Comparison of ENCODE assay signal across 8 mouse cellular contexts in the genomic region with DNA sequence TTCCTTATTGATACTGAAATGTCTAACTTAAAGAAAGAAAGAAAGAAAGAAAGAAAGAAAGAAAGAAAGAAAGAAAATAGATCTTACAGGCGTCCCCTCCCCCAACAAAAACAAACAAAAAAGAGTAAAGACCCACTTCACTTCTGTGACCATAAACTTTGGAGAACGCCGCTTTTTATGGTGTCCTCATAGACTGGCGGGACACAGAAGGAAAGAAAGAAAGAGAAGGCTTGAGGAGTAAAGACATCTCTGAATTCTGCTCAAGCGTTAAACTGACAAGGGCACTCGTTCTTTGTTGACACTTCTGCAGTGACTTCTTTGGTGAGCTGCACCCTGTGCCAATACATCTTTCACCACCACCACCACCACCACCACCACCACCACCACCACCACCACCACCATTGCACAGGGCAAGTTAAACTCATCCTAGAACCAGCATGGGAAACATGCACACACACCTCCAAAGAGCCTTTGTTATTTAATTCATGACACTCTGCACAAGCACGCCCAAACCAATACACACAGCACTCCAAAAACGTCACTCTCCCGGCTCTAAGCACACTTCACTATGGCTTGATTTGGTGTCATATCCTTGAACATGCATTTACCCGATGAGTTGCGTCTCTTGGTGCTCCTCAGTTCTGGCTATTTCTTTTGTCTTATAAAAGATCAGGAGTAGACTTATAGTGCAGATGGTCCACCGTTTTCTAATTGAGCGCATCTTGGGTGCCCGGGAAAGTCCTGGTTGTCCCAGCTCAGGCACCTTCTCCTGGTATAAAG. TPM values are rescaled to one million over a fixed set of nuclear protein-coding genes. Genes with fewer than 3 reads are reported as not detected.
DNase-seq lines count a peak whose midpoint lies in the region; ATAC-seq lines count a peak whose summit lies in the region.

No protein-coding gene starts in this region.

- WGBS in heart, embryonic 11.5 days (ENCODE audit: insufficient replicate concordance), result 3% methylated on average over 14 of the region's 14 CpGs
- WGBS in liver, embryonic 13.5 days (ENCODE audit: insufficient replicate concordance), result 2% methylated on average over 14 of the region's 14 CpGs
- 1% methylated on average over 14 of the region's 14 CpGs for WGBS in stomach, embryonic 14.5 days

- DNase-seq in brain, adult 2 months (ENCODE audit: low read depth, low spot score), result peak; percentile 26
- DNase-seq in liver, embryonic 13.5 days, result no peak
- no peak for DNase-seq in cerebellum, adult 9-11 months
- DNase-seq in c-Kit-positive CD71-positive TER-119-positive erythroid progenitor cells, embryonic 14.5 days (ENCODE audit: low spot score), result no peak

- no peak overlapping the region for H3K27ac ChIP-seq in heart, embryonic 11.5 days (ENCODE audit: low read depth, low read length)
- no peak overlapping the region for H3K27ac ChIP-seq in liver, embryonic 13.5 days
- H3K27ac ChIP-seq in stomach, embryonic 14.5 days (ENCODE audit: low read length), result no peak overlapping the region

- peak overlapping the region; percentile 94 for H3K4me3 ChIP-seq in megakaryocyte, embryonic 14.5 days (replicated peaks)
- H3K4me3 ChIP-seq in heart, embryonic 11.5 days (ENCODE audit: low read depth, low read length), result peak overlapping the region; percentile 47
- peak overlapping the region; percentile 59 for H3K4me3 ChIP-seq in liver, embryonic 13.5 days (replicated peaks)
- H3K4me3 ChIP-seq in stomach, embryonic 14.5 days (ENCODE audit: low read depth, low read length), result peak overlapping the region; percentile 49

- no peaks in the 10 kb centered on the region for H3K36me3 ChIP-seq in megakaryocyte, embryonic 14.5 days (replicated peaks; ENCODE audit: low read length)
- H3K36me3 ChIP-seq in heart, embryonic 11.5 days (ENCODE audit: control insufficient read depth, insufficient read depth, low read length), result no peaks in the 10 kb centered on the region
- no peaks in the 10 kb centered on the region for H3K36me3 ChIP-seq in liver, embryonic 13.5 days
- H3K36me3 ChIP-seq in stomach, embryonic 14.5 days (ENCODE audit: control insufficient read depth, insufficient read depth, low read length), result no peaks in the 10 kb centered on the region

- peaks cover 41% of the 10 kb centered on the region for H3K4me1 ChIP-seq in megakaryocyte, embryonic 14.5 days
- peaks cover 4% of the 10 kb centered on the region; the same call in 1 of the 2 replicates for H3K4me1 ChIP-seq in heart, embryonic 11.5 days (ENCODE audit: control insufficient read depth, insufficient read depth, low read length)
- peaks cover 17% of the 10 kb centered on the region; the same call in 1 of the 2 replicates for H3K4me1 ChIP-seq in liver, embryonic 13.5 days (replicated peaks)
- H3K4me1 ChIP-seq in stomach, embryonic 14.5 days (ENCODE audit: control insufficient read depth, insufficient read depth, low read length), result no peaks in the 10 kb centered on the region

- no peak for ATAC-seq in megakaryocyte, adult 5-6 weeks (ENCODE audit: poor library complexity, severe bottlenecking)
- ATAC-seq in heart, embryonic 11.5 days (replicated peaks; ENCODE audit: insufficient number of reproducible peaks, low FRiP score, low TSS enrichment), result 0 out of 2 replicates have a peak, but pooled peaks have one; percentile 11
- no peak for ATAC-seq in liver, embryonic 13.5 days (ENCODE audit: low read depth)
- no peak for ATAC-seq in stomach, embryonic 14.5 days (ENCODE audit: insufficient number of reproducible peaks, insufficient read depth, low FRiP score, low read depth)

- H3K9ac ChIP-seq in heart, embryonic 11.5 days (ENCODE audit: low read depth, low read length), result no peak overlapping the region
- peak overlapping the region; percentile 14 for H3K9ac ChIP-seq in liver, embryonic 13.5 days
- H3K9ac ChIP-seq in stomach, embryonic 14.5 days (replicated peaks; ENCODE audit: low read depth, low read length), result no peak overlapping the region

- peak overlapping the region; percentile 91 for H3K4me2 ChIP-seq in heart, embryonic 11.5 days
- H3K4me2 ChIP-seq in liver, embryonic 13.5 days, result peak overlapping the region; percentile 77
- peak overlapping the region; percentile 92 for H3K4me2 ChIP-seq in stomach, embryonic 14.5 days (replicated peaks; ENCODE audit: low read depth, low read length)

- peaks cover 36% of the 10 kb centered on the region for H3K27me3 ChIP-seq in megakaryocyte, embryonic 14.5 days (replicated peaks)
- peaks cover 17% of the 10 kb centered on the region for H3K27me3 ChIP-seq in heart, embryonic 11.5 days (ENCODE audit: control insufficient read depth, insufficient read depth, low read length)
- H3K27me3 ChIP-seq in liver, embryonic 13.5 days, result peaks cover 13% of the 10 kb centered on the region
- no peaks in the 10 kb centered on the region for H3K27me3 ChIP-seq in stomach, embryonic 14.5 days (ENCODE audit: control insufficient read depth, insufficient read depth, low read length)

- H3K9me3 ChIP-seq in megakaryocyte, embryonic 14.5 days, result no peaks in the 10 kb centered on the region
- H3K9me3 ChIP-seq in heart, embryonic 11.5 days (replicated peaks; ENCODE audit: control insufficient read depth, low read length), result no peaks in the 10 kb centered on the region
- no peaks in the 10 kb centered on the region for H3K9me3 ChIP-seq in liver, embryonic 13.5 days (replicated peaks)
- H3K9me3 ChIP-seq in stomach, embryonic 14.5 days (ENCODE audit: control insufficient read depth, low read depth, low read length), result no peaks in the 10 kb centered on the region

RNA-seq across cellular contexts. Expression of a gene that starts 0.6 kb away (rescaled TPM):
- 0.86 TPM in 1 of 2 replicates, not detected in the other for polyA plus RNA-seq in megakaryocyte, embryonic 14.5 days (2012; ENCODE audit: insufficient read depth, low replicate concordance)
- 180 and 208 TPM in 2 replicates for total RNA-seq in megakaryocyte, adult 5-6 weeks (2015)
- 226 and 232 TPM in 2 replicates for total RNA-seq in megakaryocyte, adult 5-6 weeks (2017)
- 0.84 and 1.0 TPM in 2 replicates for polyA plus RNA-seq in heart, embryonic 11.5 days (2014; fragmentation: Nextera tagmentation; extraction: Ambion mirVana)
- polyA plus RNA-seq in liver, embryonic 13.5 days (2015; fragmentation: Nextera tagmentation; extraction: Ambion mirVana), result 1.4 and 1.9 TPM in 2 replicates
- 7.5 and 7.7 TPM in 2 replicates for polyA plus RNA-seq in stomach, embryonic 14.5 days (2014; fragmentation: Nextera tagmentation; extraction: Ambion mirVana)
